Mouse (Mus musculus): Measurements from ENCODE around the gene Rapgef4. TPM values are rescaled to one million over a fixed set of nuclear protein-coding genes. Genes with fewer than 3 reads are reported as not detected.
A peak's percentile ranks its signal among the peaks of the same experiment; 100 is the strongest.

Rapgef4 gene
- total RNA-seq, 1 experiment from 2014 or later, result 527 TPM

GRCm38 (mm10) chr2:72234943-72235342 is 253.9 kb downstream of the Rapgef4 start:
- DNase-seq, result peak; percentile 39

DNA sequence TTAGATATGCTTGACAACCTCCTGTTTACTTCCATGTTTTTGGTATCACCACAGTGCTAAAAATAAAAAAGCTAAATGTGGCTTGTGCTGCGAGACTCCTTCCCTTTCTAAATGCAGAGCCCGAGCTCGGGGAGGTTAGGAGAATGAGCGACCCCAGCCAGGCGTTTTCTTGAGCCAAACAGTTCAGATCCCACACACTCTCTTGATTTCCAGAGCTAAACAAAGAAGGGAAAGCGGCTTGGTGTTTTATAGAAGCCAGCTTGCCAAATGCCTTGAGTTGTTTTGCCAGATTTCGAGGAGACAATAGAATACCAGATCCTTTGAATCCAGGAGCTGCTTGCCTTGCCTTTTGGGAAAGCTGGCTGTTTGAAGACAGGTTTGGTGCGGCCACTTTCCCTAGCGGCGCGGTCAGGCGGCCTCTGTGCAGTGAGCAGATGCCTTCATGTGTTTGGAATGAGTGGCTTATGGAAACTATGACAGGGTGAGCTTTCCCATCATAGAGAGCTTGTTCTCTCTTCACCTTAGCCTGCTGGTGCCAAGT is 254.4 kb downstream of the Rapgef4 start:
- no peak for DNase-seq

GRCm38 (mm10) chr2:72238421-72238820 is 257.4 kb downstream of the Rapgef4 start:
- DNase-seq, result no peak

DNA sequence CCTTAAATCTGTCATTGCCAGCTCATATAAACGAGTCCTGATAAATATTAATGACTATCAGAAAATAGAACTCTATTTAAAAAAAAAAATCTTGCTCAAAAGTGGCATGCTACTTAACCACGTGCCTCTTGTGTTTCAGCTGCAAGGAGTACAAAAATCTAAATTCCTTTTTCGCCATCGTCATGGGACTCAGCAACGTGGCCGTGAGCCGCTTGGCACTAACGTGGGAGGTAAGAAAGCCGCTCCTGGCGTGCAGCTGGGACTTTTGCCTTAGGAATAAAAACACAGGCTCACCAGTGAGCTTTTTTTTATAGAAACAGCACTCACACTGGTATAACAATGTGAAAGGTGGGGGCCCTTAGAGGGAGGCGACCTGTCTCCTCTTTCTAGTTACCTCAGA is 257.9 kb downstream of the Rapgef4 start:
- DNase-seq, result no peak

- DNase-seq, result no peak
Observed at GRCm38 (mm10) chr2:72239456-72239855, 258.4 kb downstream of the Rapgef4 start.

- no peak for DNase-seq
Observed at GRCm38 (mm10) chr2:72239993-72240392, 259.0 kb downstream of the Rapgef4 start.

- DNase-seq, result no peak
Observed at GRCm38 (mm10) chr2:72240691-72241090, 259.7 kb downstream of the Rapgef4 start.

DNA sequence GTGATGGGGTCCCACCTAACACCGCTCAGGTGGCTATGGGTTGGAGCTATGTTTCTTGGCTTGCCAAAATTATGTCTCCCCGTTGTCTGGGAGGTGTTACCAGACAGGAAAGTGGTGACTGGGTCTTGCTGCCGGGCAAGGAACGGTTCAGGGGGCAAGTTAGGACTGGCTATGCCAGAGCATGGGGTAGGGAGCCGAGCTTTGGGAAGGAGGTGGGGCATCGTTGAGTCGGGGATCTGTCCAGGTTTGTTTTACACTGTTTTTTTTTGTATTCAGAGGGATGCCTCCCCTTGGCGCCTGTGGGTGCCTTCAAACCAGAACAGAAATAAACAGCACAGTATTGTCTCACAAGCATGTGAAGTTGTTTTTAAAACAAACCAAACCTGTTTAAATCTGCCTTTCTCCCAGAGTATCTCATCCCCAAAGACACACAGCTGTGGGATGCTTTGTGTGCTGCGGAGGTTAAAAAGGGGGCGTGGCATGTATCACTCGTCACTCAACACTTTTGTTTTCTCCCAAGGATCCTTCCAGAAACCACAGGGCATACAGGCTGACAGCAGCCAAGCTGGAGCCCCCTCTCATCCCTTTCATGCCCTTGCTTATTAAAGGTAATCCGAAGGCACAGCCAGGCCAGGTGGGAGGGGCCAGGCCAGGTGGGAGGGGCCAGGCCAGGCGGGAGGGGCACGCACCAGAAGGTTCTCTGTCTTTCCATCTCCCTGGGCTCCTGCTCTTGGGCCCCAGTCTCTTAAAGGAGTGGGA is 260.9 kb downstream of the Rapgef4 start:
- no peak for DNase-seq

- no peak for DNase-seq
Observed at GRCm38 (mm10) chr2:72242910-72243675, 262.1 kb downstream of the Rapgef4 start.

DNA sequence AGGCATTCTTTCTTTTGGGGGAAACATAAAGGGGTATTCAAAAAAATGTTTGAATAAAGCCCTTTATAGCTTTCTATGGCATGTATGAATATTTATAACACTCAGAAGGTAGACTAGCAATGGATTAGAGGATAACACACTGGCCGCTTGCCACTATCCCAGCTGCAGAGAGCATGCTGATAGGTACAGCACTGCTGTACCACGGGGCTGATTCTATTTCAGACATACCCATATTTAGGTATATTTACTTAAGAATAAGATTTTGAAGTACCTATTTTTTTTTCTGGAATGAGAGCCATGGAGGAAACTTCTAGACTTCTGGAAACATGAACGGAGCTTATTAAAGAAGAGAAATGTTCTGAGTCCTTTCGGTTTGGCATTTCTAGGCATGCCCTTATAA is 264.6 kb downstream of the Rapgef4 start:
- no peak for DNase-seq

DNA sequence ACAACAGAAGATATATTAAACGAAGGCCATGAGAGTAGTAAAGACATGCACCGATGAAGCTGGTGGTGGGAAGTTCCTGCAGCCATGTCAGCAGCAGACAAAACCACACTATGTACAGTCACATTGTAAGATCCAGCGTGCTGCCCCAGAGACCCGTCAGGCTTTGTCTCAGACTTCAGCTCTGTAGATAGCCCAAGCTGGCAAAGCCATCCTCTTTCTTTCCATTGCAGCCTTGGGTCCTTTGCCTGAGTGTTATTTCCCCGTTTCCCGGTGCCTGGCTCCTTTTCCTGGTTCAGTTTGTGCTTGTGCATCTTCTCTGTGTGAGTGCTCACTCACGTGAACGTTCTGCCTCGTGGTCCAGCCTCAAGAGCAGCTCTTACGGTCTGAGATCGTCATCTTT is 265.3 kb downstream of the Rapgef4 start:
- DNase-seq, result no peak

DNA sequence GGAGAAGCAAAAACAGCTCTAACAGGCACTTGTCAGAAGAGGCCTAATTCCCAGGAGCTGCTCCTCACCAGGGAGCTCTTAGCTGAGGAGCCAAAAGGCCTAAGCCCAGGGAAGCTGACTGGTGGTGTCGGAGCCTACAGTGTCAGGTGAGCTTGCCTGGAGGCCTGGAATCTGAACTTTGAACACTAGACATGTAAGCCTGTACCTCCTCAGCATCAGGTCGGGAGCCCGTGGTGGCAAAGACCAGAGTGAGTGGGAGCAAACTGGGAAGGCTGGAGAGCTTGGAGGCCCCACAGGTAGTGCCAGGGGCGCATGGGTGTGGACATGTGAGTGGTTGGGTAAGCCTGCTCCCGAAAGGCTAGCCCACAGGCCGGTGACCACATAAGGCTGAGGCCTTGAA is 266.8 kb downstream of the Rapgef4 start:
- no peak for DNase-seq

DNA sequence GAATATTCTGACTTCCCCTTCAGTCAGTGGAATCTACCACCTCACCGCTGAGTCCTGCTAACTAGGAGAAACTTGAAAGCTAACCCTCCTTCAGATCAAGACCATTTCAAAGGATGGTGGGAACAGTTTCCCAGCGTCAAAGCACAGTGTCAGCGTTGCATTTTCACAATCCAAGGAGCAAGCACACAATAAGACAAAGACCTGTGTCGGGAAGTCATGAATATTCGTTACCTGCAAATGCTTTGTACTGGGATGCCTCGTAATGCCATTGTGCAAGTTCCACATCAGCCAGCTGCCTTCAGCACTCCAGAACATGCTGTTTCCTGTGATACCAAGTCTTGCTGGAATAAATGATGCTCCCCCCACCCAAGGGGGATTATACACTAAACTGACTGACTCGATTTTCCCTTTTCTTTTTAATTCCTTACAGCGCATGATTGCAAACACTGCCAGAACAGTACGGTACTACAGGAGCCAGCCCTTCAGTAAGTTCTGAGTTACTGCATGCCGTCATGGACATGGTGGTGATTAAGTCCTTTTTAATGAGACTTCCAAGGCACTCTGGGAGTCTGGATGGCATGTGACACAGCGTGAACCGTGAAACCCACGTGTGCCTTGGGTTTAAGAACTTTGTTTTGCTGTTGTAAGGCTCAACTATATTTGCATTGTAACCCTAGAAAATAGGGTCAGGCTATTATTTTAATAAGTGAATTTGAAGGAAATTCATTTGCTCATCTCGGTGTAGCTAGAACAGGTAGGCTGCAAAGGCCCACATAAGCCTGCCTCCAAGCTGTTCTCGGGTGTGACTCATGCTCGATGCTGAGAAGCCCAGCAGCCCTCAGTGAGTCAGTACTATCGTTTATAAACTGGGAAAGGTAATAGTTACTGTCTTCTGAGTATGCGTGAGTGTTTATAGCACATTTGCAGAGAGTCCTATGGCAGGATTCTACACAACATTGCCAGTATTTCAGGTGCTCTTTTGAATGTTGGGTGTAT is 271.8 kb downstream of the Rapgef4 start:
- no peak for DNase-seq

- DNase-seq, result no peak
Observed at GRCm38 (mm10) chr2:72253882-72254281, 272.8 kb downstream of the Rapgef4 start.

DNA sequence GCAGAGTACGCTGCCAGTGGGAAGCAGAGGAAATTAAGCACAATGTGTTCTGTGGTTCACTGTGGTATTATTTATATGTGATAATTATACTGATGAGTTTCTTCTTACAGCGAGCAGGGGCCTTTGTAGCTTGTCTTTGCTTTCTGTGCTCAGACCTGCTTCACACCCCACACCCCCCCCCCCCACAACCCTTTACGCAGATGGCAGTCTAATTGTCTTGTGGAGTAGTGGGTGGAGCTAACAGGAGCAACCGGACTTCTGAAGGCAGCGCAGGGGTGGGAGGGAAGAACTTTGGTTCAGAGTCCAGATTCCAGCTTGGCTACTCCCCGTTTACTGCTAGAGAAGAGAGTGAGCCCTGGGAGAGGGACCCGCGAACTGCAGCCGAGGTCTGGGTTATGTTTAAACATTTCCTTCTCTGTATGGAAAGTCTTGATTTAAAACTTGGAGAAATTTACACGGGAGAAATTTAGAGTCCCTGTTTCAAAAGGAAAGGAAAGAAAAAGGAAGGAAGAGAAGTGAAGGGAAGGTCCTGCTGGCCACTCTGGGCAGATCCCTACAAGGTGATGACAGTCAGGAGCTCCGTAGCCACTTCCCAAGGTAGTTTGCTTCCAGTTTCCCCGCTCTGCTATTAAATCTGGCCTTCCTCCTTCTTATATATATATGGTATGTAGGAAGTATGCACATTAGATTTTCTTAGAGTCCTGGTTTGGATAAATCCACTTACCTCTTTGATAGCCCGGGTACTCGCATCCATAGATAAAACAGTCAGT is 274.0 kb downstream of the Rapgef4 start:
- DNase-seq, result no peak

DNA sequence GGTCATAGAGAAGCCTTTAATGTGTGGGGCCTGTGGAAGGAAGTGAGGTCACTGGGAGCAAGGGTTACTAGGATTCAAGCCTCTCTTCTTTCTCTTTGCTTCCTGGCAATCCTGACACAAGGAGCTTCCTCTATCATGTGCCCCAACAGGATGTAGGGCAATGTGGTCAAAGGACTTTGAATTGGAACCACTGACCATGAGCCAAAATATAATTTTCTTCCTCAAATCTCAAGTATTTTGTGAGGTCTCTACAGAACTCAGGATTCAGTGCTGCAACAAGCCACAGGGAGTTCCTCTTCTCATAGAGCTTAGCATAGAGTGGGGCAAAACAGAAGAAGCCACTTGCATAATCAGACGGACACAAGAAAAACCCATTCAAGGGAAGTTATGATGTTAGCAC is 279.7 kb downstream of the Rapgef4 start:
- no peak for DNase-seq

- no peak for DNase-seq
Observed at GRCm38 (mm10) chr2:72262814-72263480, 281.9 kb downstream of the Rapgef4 start.

GRCm38 (mm10) chr2:72267390-72267789 is 286.4 kb downstream of the Rapgef4 start:
- DNase-seq, result no peak

GRCm38 (mm10) chr2:72269651-72270341 is 288.8 kb downstream of the Rapgef4 start:
- DNase-seq, result no peak

DNA sequence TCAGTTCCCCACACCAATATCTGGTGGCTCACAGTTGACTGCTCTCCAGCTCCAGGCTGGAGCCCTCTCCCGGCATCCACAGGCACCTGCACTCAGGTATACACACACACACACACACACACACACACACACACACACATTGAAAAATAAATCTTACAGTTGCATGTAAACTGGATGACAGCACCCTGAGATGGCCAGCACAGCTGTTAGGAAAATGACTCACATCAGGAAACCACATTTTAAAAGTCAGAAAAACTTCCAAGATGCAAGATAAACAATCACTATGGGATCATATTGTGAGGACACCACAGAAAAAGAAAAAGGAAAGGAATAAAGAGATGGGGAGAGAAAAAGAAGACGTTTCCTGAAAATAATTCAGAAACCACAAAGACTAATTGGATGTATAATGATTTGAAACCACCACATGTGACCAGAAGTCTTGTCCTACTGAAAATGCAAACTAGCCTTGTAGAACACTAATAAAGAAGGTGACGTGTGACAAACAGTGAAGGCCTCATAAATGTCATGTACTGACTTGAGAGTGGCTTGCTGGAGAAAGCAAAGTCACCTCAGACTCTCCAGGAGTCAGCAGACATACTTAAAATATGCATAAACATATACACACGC is 297.3 kb downstream of the Rapgef4 start:
- no peak for DNase-seq

All from adrenal gland, postnatal 25 days (tissue).